Mouse (Mus musculus) ES-Bruce4 (cell line): ENCODE data around the gene Akr1c18. TPM values are rescaled to one million over a fixed set of nuclear protein-coding genes. Genes with fewer than 3 reads are reported as not detected.

ENCODE experiments used
- H3K27ac ChIP-seq: 2 replicates; pipeline ENCODE4 v1.5.1; 2012; ENCODE audit warnings: low read length, inconsistent platforms; ENCODE audit not compliant: insufficient read depth
- H3K27me3 ChIP-seq: 2 replicates; pipeline ENCODE4 v1.6.1; 2012; ENCODE audit warnings: mild to moderate bottlenecking, low read length, inconsistent platforms; ENCODE audit not compliant: control insufficient read depth, poor library complexity, insufficient read depth, severe bottlenecking
- H3K36me3 ChIP-seq: 2 replicates; pipeline ENCODE4 v1.6.1; 2012; ENCODE audit warnings: inconsistent platforms, mild to moderate bottlenecking, low read length, moderate library complexity; ENCODE audit not compliant: control insufficient read depth, poor library complexity, insufficient read depth, severe bottlenecking
- H3K4me1 ChIP-seq: one replicate; pipeline ENCODE4 v1.8.1; 2011; ENCODE audit warnings: low read length; ENCODE audit not compliant: control insufficient read depth, insufficient read depth
- H3K4me3 ChIP-seq: 2 replicates; pipeline ENCODE4 v1.5.1; 2011; ENCODE audit warnings: low read depth, mild to moderate bottlenecking, low read length
- H3K9ac ChIP-seq: 2 replicates; pipeline ENCODE4 v1.6.1; 2012; ENCODE audit warnings: low read depth, mild to moderate bottlenecking, inconsistent platforms; ENCODE audit not compliant: poor library complexity, severe bottlenecking
- H3K9me3 ChIP-seq: replicated peaks from 2 replicates; pipeline ENCODE4 v1.6.1; 2012; ENCODE audit warnings: mild to moderate bottlenecking, low read length, inconsistent platforms; ENCODE audit not compliant: control insufficient read depth, poor library complexity, insufficient read depth, severe bottlenecking
- CTCF ChIP-seq: IDR thresholded peaks from one replicate; pipeline ENCODE4 v1.8.1; 2011; ENCODE audit warnings: low read depth, low read length
- EP300 ChIP-seq: IDR thresholded peaks from 2 replicates; pipeline ENCODE4 v1.6.1; 2011; ENCODE audit warnings: low read depth, low read length; ENCODE audit not compliant: insufficient read depth
- POLR2A ChIP-seq: IDR thresholded peaks from one replicate; pipeline ENCODE4 v1.8.1; 2011; ENCODE audit warnings: low read length; ENCODE audit not compliant: insufficient read depth
- polyA plus RNA-seq: library from polyadenylated mRNA; stranded (reverse); fragments of >200 nt; gene quantifications from 2 replicates; pipeline ENCODE4 v1.2.4, GENCODE M21; 2011; ENCODE audit warnings: low read depth; ENCODE audit not compliant: missing spikeins, insufficient read depth, insufficient read length

The Akr1c18 gene
- polyA plus RNA-seq, 1 experiment = not detected

DNA sequence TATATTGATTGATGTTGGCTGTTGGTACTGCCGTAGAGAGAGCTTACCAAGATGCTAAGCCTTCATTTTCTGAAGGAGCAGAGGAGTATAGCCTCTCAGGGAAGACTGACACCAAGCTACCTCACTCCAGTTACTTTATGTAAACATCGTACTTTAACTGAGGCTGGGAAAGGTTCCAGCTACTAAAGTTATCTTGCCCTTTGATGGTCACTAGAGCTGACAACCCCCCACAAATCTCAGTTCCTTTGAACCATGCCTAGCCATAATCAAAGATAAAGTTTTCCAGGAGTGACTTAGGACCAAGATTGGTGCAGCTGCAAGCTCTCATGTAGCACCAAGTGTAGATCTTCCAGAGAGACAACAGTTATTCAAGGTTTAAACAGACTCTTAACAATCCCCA lies 22.5 kb upstream of the Akr1c18 start:
- Histone ChIP-seq H3K4me1 (no peaks in the 10 kb centered on the region), H3K9me3 (no peaks in the 10 kb centered on the region), H3K27ac (no peak overlapping the region), H3K4me3 (no peak overlapping the region), H3K36me3 (no peaks in the 10 kb centered on the region), H3K9ac (no peak overlapping the region), H3K27me3 (no peaks in the 10 kb centered on the region)
- TF ChIP-seq POLR2A (no peak), CTCF (no peak), EP300 (no peak)

DNA sequence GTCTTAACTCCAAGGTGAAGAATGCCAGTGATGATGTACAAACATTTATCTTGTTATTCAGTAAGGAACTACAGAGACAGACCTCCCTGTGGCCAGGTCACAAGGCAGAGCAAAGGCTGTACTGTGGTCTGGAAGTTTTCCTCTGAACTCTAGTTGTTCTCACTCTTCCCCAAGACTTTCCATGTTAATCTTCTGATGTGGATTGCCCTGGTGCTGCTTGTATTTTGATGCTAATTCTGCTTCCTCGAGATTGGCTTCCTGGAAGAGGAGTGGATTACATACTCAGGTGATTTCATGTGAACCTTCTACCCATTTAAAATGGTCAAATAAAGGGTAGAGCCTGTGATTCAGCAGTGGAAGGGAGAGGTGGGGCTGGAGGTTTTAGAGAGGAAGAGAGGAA lies 17.6 kb upstream of the Akr1c18 start:
- Histone ChIP-seq H3K4me1 (no peaks in the 10 kb centered on the region), H3K9me3 (no peaks in the 10 kb centered on the region), H3K9ac (no peak overlapping the region), H3K4me3 (no peak overlapping the region), H3K36me3 (no peaks in the 10 kb centered on the region), H3K27me3 (no peaks in the 10 kb centered on the region), H3K27ac (no peak overlapping the region)
- TF ChIP-seq POLR2A (no peak), EP300 (no peak)

GRCm38 (mm10) chr13:4155286-4155685 lies 4.8 kb upstream of the Akr1c18 start:
- no peaks in the 10 kb centered on the region for H3K27me3 ChIP-seq
- H3K9me3 ChIP-seq = peaks cover 28% of the 10 kb centered on the region
- H3K4me3 ChIP-seq = no peak overlapping the region
- H3K4me1 ChIP-seq = no peaks in the 10 kb centered on the region
- TF ChIP-seq CTCF (no peak), POLR2A (no peak), EP300 (no peak)
- H3K27ac ChIP-seq = peak overlapping the region; percentile 56; the same call in 1 of the 2 replicates
- H3K9ac ChIP-seq = no peak overlapping the region
- H3K36me3 ChIP-seq = no peaks in the 10 kb centered on the region

GRCm38 (mm10) chr13:4153593-4153992 lies 3.1 kb upstream of the Akr1c18 start:
- TF ChIP-seq EP300 = no peak
- Histone ChIP-seq H3K4me3 (no peak overlapping the region), H3K36me3 (no peaks in the 10 kb centered on the region), H3K27ac (no peak overlapping the region), H3K27me3 (no peaks in the 10 kb centered on the region), H3K9ac (no peak overlapping the region), H3K4me1 (no peaks in the 10 kb centered on the region), H3K9me3 (peaks cover 26% of the 10 kb centered on the region)

GRCm38 (mm10) chr13:4152908-4153307 lies 2.5 kb upstream of the Akr1c18 start:
- no peaks in the 10 kb centered on the region for H3K4me1 ChIP-seq
- H3K9me3 ChIP-seq = peaks cover 22% of the 10 kb centered on the region
- H3K9ac ChIP-seq = no peak overlapping the region
- H3K4me3 ChIP-seq = no peak overlapping the region
- H3K27ac ChIP-seq = no peak overlapping the region
- TF ChIP-seq POLR2A = no peak
- no peak for TF ChIP-seq CTCF
- TF ChIP-seq EP300 = no peak
- H3K36me3 ChIP-seq = no peaks in the 10 kb centered on the region
- no peaks in the 10 kb centered on the region for H3K27me3 ChIP-seq

DNA sequence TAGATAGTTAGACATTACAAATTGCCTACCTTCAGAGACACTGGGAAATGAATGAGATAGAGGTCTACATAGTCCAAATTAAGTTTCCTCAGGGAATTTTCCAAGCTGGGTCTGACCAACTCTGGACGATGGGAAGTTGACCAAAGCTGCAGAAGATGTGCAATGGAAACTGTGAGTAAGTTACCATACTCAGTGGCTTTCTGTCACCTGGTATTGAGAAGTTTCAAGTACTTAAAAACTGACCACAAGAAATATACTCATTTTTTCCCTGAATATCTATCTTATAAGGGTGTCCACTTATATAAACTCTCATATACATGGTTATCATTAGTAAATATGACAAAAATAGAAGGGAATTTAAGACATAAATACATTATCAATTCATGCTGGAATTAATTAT lies 6.2 kb downstream of the Akr1c18 start:
- Histone ChIP-seq H3K9ac (no peak overlapping the region), H3K9me3 (no peaks in the 10 kb centered on the region), H3K4me1 (no peaks in the 10 kb centered on the region), H3K36me3 (no peaks in the 10 kb centered on the region), H3K27me3 (no peaks in the 10 kb centered on the region), H3K27ac (no peak overlapping the region), H3K4me3 (no peak overlapping the region)
- TF ChIP-seq POLR2A = no peak
- no peak for TF ChIP-seq CTCF
- TF ChIP-seq EP300 = no peak
